Mouse (Mus musculus) MEL (cell line): ENCODE results near the gene Tbc1d9b. TPM values are rescaled to one million over a fixed set of nuclear protein-coding genes. Genes with fewer than 3 reads are reported as not detected.

Source experiments
- DNase-seq: peaks from one replicate; pipeline ENCODE4 v3.0.0; 2011; ENCODE audit warnings: low read depth, low spot score
- H3K27ac ChIP-seq: 2 replicates; pipeline ENCODE4 v1.5.1; 2012; ENCODE audit warnings: low read depth, mild to moderate bottlenecking, control low read depth, low read length, moderate library complexity; ENCODE audit not compliant: control insufficient read depth
- H3K27me3 ChIP-seq, 2 experiments: fragments of 150-350 bp in 1 of 2; sonication (generic) in 1 of 2; 2 replicates each; pipeline ENCODE4 v1.6.1; 2012; ENCODE audit warnings: low read length in 2 of 2, mild to moderate bottlenecking in 2 of 2, improper control_type of control experiment in 1 of 2, moderate library complexity in 1 of 2; ENCODE audit not compliant: insufficient read depth in 2 of 2, control insufficient read depth in 1 of 2
- H3K36me3 ChIP-seq, 2 experiments: 2 replicates each; pipeline ENCODE4 v1.6.1; 2012 to 2014; ENCODE audit warnings: low read length in 2 of 2, improper control_type of control experiment in 1 of 2, inconsistent platforms in 1 of 2, mild to moderate bottlenecking in 1 of 2; ENCODE audit not compliant: insufficient read depth in 2 of 2, control insufficient read depth in 1 of 2
- H3K4me1 ChIP-seq, 2 experiments: fragments of 150-350 bp in 1 of 2; sonication (generic) in 1 of 2; 2 replicates each; pipeline ENCODE4 v1.6.1; 2012; ENCODE audit warnings: low read length in 2 of 2, improper control_type of control experiment in 1 of 2, mild to moderate bottlenecking in 1 of 2; ENCODE audit not compliant: insufficient read depth in 2 of 2, control insufficient read depth in 1 of 2
- H3K4me3 ChIP-seq, 2 experiments: fragments of 150-350 bp in 1 of 2; sonication (generic) in 1 of 2; 2 replicates each; pipeline ENCODE4 v1.5.1; 2012; ENCODE audit warnings: low read depth in 2 of 2, low read length in 2 of 2, mild to moderate bottlenecking in 2 of 2, moderate library complexity in 2 of 2, control low read depth in 1 of 2, improper control_type of control experiment in 1 of 2; ENCODE audit not compliant: control insufficient read depth in 1 of 2, insufficient read depth in 1 of 2
- H3K79me2 ChIP-seq: 2 replicates; pipeline ENCODE4 v1.6.1; 2012; ENCODE audit warnings: mild to moderate bottlenecking, low read length, moderate library complexity; ENCODE audit not compliant: control insufficient read depth, poor library complexity, insufficient read depth
- H3K9ac ChIP-seq: 2 replicates; pipeline ENCODE4 v1.6.1; 2012; ENCODE audit warnings: low read depth, mild to moderate bottlenecking, control low read depth, low read length, moderate library complexity; ENCODE audit not compliant: control insufficient read depth, poor library complexity, severe bottlenecking
- H3K9me3 ChIP-seq: fragments of 150-350 bp; sonication (generic); replicated peaks from 2 replicates; pipeline ENCODE4 v1.6.1; 2012; ENCODE audit warnings: mild to moderate bottlenecking, low read length, improper control_type of control experiment, moderate library complexity; ENCODE audit not compliant: insufficient read depth
- CTCF ChIP-seq, 3 experiments: IDR thresholded peaks in 2 of 3; conservative IDR thresholded peaks in 1 of 3; 2 replicates each; pipeline ENCODE4 v1.5.1; 2011 to 2012; ENCODE audit warnings: low read length in 3 of 3, low read depth in 2 of 3, mild to moderate bottlenecking in 2 of 3, improper control_type of control experiment in 1 of 3, inconsistent platforms in 1 of 3, mixed read lengths in 1 of 3, moderate library complexity in 1 of 3; ENCODE audit not compliant: control insufficient read depth in 1 of 3, insufficient read depth in 1 of 3, poor library complexity in 1 of 3, severe bottlenecking in 1 of 3
- E2F4 ChIP-seq: IDR thresholded peaks from 2 replicates; pipeline ENCODE4 v1.6.1; 2011; ENCODE audit warnings: low read depth, low read length, improper control_type of control experiment, borderline replicate concordance
- EP300 ChIP-seq, 2 experiments: IDR thresholded peaks; 2 replicates each; pipeline ENCODE4 v1.6.1; 2011; ENCODE audit warnings: improper control_type of control experiment in 2 of 2, low read length in 2 of 2, low read depth in 1 of 2, mild to moderate bottlenecking in 1 of 2
- HCFC1 ChIP-seq: IDR thresholded peaks from 2 replicates; pipeline ENCODE4 v1.6.1; 2012; ENCODE audit warnings: low read depth, mild to moderate bottlenecking, inconsistent platforms, low read length, improper control_type of control experiment, moderate library complexity
- KAT2A ChIP-seq: conservative IDR thresholded peaks from 2 replicates; pipeline ENCODE4 v1.6.1; 2012; ENCODE audit warnings: low read depth, low read length, improper control_type of control experiment, inconsistent platforms
- MAX ChIP-seq: IDR thresholded peaks from 2 replicates; pipeline ENCODE4 v1.6.1; 2011; ENCODE audit warnings: low read length, improper control_type of control experiment
- MAZ ChIP-seq: IDR thresholded peaks from 2 replicates; pipeline ENCODE4 v1.6.1; 2012; ENCODE audit warnings: low read depth, mild to moderate bottlenecking, inconsistent platforms, low read length, improper control_type of control experiment
- MXI1 ChIP-seq: IDR thresholded peaks from 2 replicates; pipeline ENCODE4 v1.6.1; 2011; ENCODE audit warnings: mild to moderate bottlenecking, low read depth, low read length, improper control_type of control experiment
- MYC ChIP-seq: IDR thresholded peaks from 2 replicates; pipeline ENCODE4 v1.6.1; 2011; ENCODE audit warnings: low read depth, mild to moderate bottlenecking, low read length, improper control_type of control experiment, moderate library complexity
- NRF1 ChIP-seq: IDR thresholded peaks from 2 replicates; pipeline ENCODE4 v1.6.1; 2014; ENCODE audit warnings: low read depth, mild to moderate bottlenecking, inconsistent platforms, low read length, improper control_type of control experiment, moderate library complexity; ENCODE audit not compliant: poor library complexity, insufficient read depth, severe bottlenecking
- POLR2A ChIP-seq, 2 experiments: IDR thresholded peaks; 2 replicates each; pipeline ENCODE4 v1.6.1; 2011 to 2012; ENCODE audit warnings: low read length in 2 of 2, mild to moderate bottlenecking in 2 of 2, control low read depth in 1 of 2, improper control_type of control experiment in 1 of 2, low read depth in 1 of 2, moderate library complexity in 1 of 2; ENCODE audit not compliant: control insufficient read depth in 1 of 2, insufficient read depth in 1 of 2, poor library complexity in 1 of 2
- POLR2AphosphoS5 ChIP-seq: IDR thresholded peaks from 2 replicates; pipeline ENCODE4 v1.6.1; 2012; ENCODE audit warnings: low read depth, borderline replicate concordance, mild to moderate bottlenecking, inconsistent platforms, low read length, moderate library complexity, mixed read lengths
- SIN3A ChIP-seq: IDR thresholded peaks from 2 replicates; pipeline ENCODE4 v1.6.1; 2012; ENCODE audit warnings: low read length, improper control_type of control experiment, inconsistent platforms
- SMC3 ChIP-seq: IDR thresholded peaks from 2 replicates; pipeline ENCODE4 v1.6.1; 2011; ENCODE audit warnings: low read depth, low read length, improper control_type of control experiment
- TAL1 ChIP-seq: IDR thresholded peaks from 2 replicates; pipeline ENCODE4 v1.6.1; 2012; ENCODE audit warnings: mild to moderate bottlenecking, inconsistent platforms, low read length, moderate library complexity, mixed read lengths
- TBP ChIP-seq: IDR thresholded peaks from 2 replicates; pipeline ENCODE4 v1.8.0; 2011; ENCODE audit warnings: low read depth, low read length, improper control_type of control experiment
- UBTF ChIP-seq: IDR thresholded peaks from 2 replicates; pipeline ENCODE4 v1.6.1; 2012; ENCODE audit warnings: low read depth, mild to moderate bottlenecking, inconsistent platforms, low read length, improper control_type of control experiment, moderate library complexity, borderline replicate concordance; ENCODE audit not compliant: insufficient read depth
- ZNF384 ChIP-seq: IDR thresholded peaks from 2 replicates; pipeline ENCODE4 v1.6.1; 2012; ENCODE audit warnings: low read depth, mild to moderate bottlenecking, inconsistent platforms, low read length, improper control_type of control experiment
- polyA plus RNA-seq, 2 experiments: library from polyadenylated mRNA; stranded (reverse) in 1 of 2; unstranded in 1 of 2; fragments of >175 nt in 1 of 2; fragments of >200 nt in 1 of 2; gene quantifications; 2 replicates each; pipeline versions ENCODE4 v1.2.1 to v1.2.4; 2012; ENCODE audit warnings: low replicate concordance in 2 of 2, low read depth in 1 of 2; ENCODE audit not compliant: insufficient read length in 2 of 2, insufficient read depth in 1 of 2, missing spikeins in 1 of 2
- total RNA-seq: library from RNA; depleted of rRNA; stranded (reverse); fragments of 300-350 nt; gene quantifications from 2 replicates; pipeline ENCODE4 v1.2.3, GENCODE M21; 2012

Gene Tbc1d9b
- total and polyA plus RNA-seq, 3 experiments: 18.6 to 32.5 TPM; not detected in 1

DNA sequence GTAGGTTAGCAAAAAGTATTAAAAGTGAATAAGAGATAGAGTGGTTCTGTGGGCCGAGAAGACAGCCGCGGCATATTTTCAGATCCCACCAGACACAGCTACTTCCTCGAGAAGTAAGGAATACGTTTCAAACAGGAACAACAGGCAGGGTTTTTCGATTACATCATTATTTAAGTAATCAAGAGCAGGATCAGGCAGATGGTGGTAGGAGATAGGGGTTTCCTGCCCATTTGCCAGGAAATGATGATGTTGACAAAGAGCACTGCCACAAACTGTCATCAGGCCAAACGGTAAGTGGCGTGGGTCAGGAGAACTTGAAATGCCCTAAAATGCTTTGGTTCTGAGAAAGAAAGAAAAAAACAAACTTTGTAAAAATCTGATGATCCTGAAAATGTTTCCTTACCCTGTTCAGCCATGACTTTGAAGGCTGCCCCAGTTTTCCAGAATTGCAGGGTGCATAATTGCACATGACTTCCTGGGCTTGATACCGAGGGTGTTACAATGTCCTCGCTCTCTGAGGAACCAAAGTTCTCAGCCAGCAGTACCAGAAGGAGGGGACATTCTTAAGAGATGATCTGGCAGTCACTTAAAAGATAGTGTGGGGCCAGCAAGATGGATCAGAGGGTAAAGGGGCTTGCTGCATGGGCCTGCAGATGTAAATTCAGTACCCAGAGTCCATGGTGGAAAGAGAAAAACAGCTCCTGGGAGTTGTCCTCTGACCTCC, 3.1 kb downstream of the Tbc1d9b start (continued):
- no peak for TF ChIP-seq CTCF (IDR thresholded peaks at IDR 0.05 in 2 of 3, conservative IDR thresholded peaks at IDR 0.05 in 1 of 3; ENCODE audit: control insufficient read depth in 1 of 3, insufficient read depth in 1 of 3, low read depth in 2 of 3, low read length in 3 of 3, poor library complexity in 1 of 3, severe bottlenecking in 1 of 3)
- no peak for TF ChIP-seq ZNF384

DNA sequence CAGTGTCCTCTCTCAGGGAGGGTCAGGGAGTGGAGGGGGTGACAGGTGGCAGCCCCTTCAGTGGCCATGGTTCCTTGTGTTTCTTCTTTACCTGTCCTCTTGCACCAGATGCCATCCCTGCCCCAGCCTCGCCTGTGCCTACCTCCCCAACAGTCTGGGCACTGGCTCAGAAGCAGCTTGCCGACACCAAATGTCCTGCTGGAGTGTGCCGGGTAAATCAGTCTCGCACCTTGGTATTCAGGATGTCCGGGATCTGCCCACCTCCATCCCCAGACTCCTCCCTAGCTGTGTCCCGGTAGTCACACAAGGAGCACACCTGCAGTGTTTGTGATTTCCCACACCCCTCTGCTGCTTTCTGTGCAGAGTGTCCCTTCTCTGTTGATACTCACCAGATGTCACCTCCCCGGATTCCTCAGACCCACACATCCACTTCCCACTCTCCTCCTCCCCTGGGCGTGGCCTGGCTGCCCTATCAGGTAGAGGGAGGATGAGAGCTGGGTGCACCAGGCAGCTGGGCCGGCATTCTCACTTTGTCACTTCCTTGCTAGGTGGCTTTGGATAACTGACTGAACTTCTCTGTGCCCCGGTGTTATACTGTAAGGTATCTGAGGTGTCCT, 7.1 kb downstream of the Tbc1d9b start:
- H3K27ac ChIP-seq: no peak overlapping the region
- peaks cover 11 to 13% of the 10 kb centered on the region in 2 experiments for H3K36me3 ChIP-seq
- TF ChIP-seq ZNF384: no peak
- no peak for TF ChIP-seq NRF1
- TF ChIP-seq MYC: no peak
- TF ChIP-seq KAT2A: no peak
- TF ChIP-seq CTCF (IDR thresholded peaks at IDR 0.05 in 2 of 3, conservative IDR thresholded peaks at IDR 0.05 in 1 of 3; ENCODE audit: control insufficient read depth in 1 of 3, insufficient read depth in 1 of 3, low read depth in 2 of 3, low read length in 3 of 3, poor library complexity in 1 of 3, severe bottlenecking in 1 of 3): no peak
- TF ChIP-seq POLR2AphosphoS5: no peak
- H3K27me3 ChIP-seq: no peaks in the 10 kb centered on the region
- H3K4me1 ChIP-seq: peaks cover 7 to 11% of the 10 kb centered on the region in 2 experiments
- peak; percentile 29 for DNase-seq
- no peak overlapping the region for H3K4me3 ChIP-seq
- no peaks in the 10 kb centered on the region for H3K79me2 ChIP-seq
- H3K9ac ChIP-seq: no peak overlapping the region
- no peaks in the 10 kb centered on the region for H3K9me3 ChIP-seq

DNA sequence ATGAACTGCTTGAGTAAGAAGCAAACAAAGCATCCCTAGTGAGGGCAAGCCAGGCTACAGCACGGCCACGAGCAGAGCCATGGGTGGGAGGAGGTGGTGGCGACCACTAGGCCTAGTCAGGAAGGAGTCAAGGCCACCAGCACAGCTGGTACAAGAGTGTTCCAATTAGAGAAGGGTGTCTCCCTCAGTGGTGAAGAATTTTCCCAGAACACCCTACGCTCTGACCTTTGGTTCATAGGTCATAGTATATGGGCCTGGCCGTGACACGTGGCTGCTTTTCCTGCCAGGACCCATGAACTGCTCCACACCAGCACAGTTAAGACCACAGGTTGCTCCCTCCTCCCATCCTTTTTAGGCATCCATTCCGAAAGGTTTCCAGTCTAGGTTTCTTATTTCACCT, 8.4 kb downstream of the Tbc1d9b start:
- Histone ChIP-seq H3K27me3 (no peaks in the 10 kb centered on the region), H3K4me1 (no peaks in the 10 kb centered on the region; a peak in 1 of 4 replicates)
- TF ChIP-seq TAL1 (no peak), SIN3A (no peak), UBTF (no peak), TBP (no peak), MAZ (no peak), MYC (no peak), E2F4 (no peak), MXI1 (no peak), POLR2AphosphoS5 (no peak), EP300 (IDR thresholded peaks at IDR 0.05; ENCODE audit: low read depth in 1 of 2, low read length in 2 of 2) (no peak), HCFC1 (no peak), POLR2A (IDR thresholded peaks at IDR 0.05; ENCODE audit: control insufficient read depth in 1 of 2, insufficient read depth in 1 of 2, low read depth in 1 of 2, low read length in 2 of 2, poor library complexity in 1 of 2) (no peak), SMC3 (no peak), MAX (no peak)
- TF ChIP-seq, all 39 proteins: peak for 0
- Histone ChIP-seq H3K9ac (no peak overlapping the region), H3K79me2 (no peaks in the 10 kb centered on the region), H3K4me3 (no peak overlapping the region), H3K9me3 (no peaks in the 10 kb centered on the region), H3K27ac (no peak overlapping the region), H3K36me3 (peaks cover 0 to 13% of the 10 kb centered on the region in 2 experiments; a peak in 2 of 4 replicates)
- no peak for DNase-seq
